Mouse (Mus musculus): Measurements from ENCODE around the gene Cfap300. TPM values are rescaled to one million over a fixed set of nuclear protein-coding genes. Genes with fewer than 3 reads are reported as not detected.

Cfap300 gene
- polyA plus RNA-seq, 1 experiment from 2014 or later = 19.9 TPM

GRCm38 (mm10) chr9:8035091-8035490 is 7.5 kb downstream of the Cfap300 start:
- H3K36me3 ChIP-seq (ENCODE audit: control insufficient read depth, insufficient read depth, low read length) = no peaks in the 10 kb centered on the region
- no peak overlapping the region for H3K4me2 ChIP-seq (ENCODE audit: low read depth, severe bottlenecking)
- no peak overlapping the region for H3K9ac ChIP-seq (ENCODE audit: low read length)
- H3K27ac ChIP-seq (replicated peaks; ENCODE audit: low read depth, low read length) = no peak overlapping the region
- no peaks in the 10 kb centered on the region for H3K9me3 ChIP-seq (ENCODE audit: control insufficient read depth, low read length)
- no peak for DNase-seq (ENCODE audit: low spot score)
- H3K27me3 ChIP-seq (ENCODE audit: control insufficient read depth, insufficient read depth, low read length) = no peaks in the 10 kb centered on the region
- no peak for ATAC-seq (ENCODE audit: insufficient number of reproducible peaks, low FRiP score, low TSS enrichment, low read depth)
- H3K4me3 ChIP-seq (ENCODE audit: low read depth, low read length) = no peak overlapping the region
- 38% methylated on average over 4 of the region's 4 CpGs for WGBS
- no peaks in the 10 kb centered on the region for H3K4me1 ChIP-seq (ENCODE audit: control insufficient read depth, insufficient read depth, low read length)

GRCm38 (mm10) chr9:8034143-8034542 is 8.5 kb downstream of the Cfap300 start:
- ATAC-seq (ENCODE audit: insufficient number of reproducible peaks, low FRiP score, low TSS enrichment, low read depth) = no peak
- H3K9me3 ChIP-seq (ENCODE audit: control insufficient read depth, low read length) = no peaks in the 10 kb centered on the region
- DNase-seq (ENCODE audit: low spot score) = no peak

GRCm38 (mm10) chr9:8032847-8033246 is 9.8 kb downstream of the Cfap300 start:
- WGBS = 70% methylated on average over 5 of the region's 5 CpGs
- H3K9me3 ChIP-seq (ENCODE audit: control insufficient read depth, low read length) = no peaks in the 10 kb centered on the region
- H3K27ac ChIP-seq (replicated peaks; ENCODE audit: low read depth, low read length) = no peak overlapping the region
- H3K36me3 ChIP-seq (ENCODE audit: control insufficient read depth, insufficient read depth, low read length) = no peaks in the 10 kb centered on the region
- H3K4me2 ChIP-seq (ENCODE audit: low read depth, severe bottlenecking) = no peak overlapping the region
- H3K27me3 ChIP-seq (ENCODE audit: control insufficient read depth, insufficient read depth, low read length) = no peaks in the 10 kb centered on the region
- H3K4me3 ChIP-seq (ENCODE audit: low read depth, low read length) = no peak overlapping the region
- H3K4me1 ChIP-seq (ENCODE audit: control insufficient read depth, insufficient read depth, low read length) = no peaks in the 10 kb centered on the region
- no peak overlapping the region for H3K9ac ChIP-seq (ENCODE audit: low read length)
- DNase-seq (ENCODE audit: low spot score) (no peak), ATAC-seq (ENCODE audit: insufficient number of reproducible peaks, low FRiP score, low TSS enrichment, low read depth) (no peak)

More at GRCm38 (mm10) chr9:8034143-8034542, 8.5 kb downstream of the Cfap300 start:
- Histone ChIP-seq H3K9ac (ENCODE audit: low read length) (no peak overlapping the region), H3K4me2 (ENCODE audit: low read depth, severe bottlenecking) (no peak overlapping the region), H3K4me3 (ENCODE audit: low read depth, low read length) (no peak overlapping the region), H3K27ac (replicated peaks; ENCODE audit: low read depth, low read length) (no peak overlapping the region), H3K36me3 (ENCODE audit: control insufficient read depth, insufficient read depth, low read length) (no peaks in the 10 kb centered on the region), H3K27me3 (ENCODE audit: control insufficient read depth, insufficient read depth, low read length) (no peaks in the 10 kb centered on the region), H3K4me1 (ENCODE audit: control insufficient read depth, insufficient read depth, low read length) (no peaks in the 10 kb centered on the region)
- WGBS = 84% methylated on average over 1 of the region's 1 CpGs

GRCm38 (mm10) chr9:8018609-8019008 is 24.0 kb downstream of the Cfap300 start:
- H3K4me1 ChIP-seq (ENCODE audit: control insufficient read depth, insufficient read depth, low read length) = no peaks in the 10 kb centered on the region
- H3K9ac ChIP-seq (ENCODE audit: low read length) = no peak overlapping the region
- ATAC-seq (ENCODE audit: insufficient number of reproducible peaks, low FRiP score, low TSS enrichment, low read depth) (no peak), DNase-seq (ENCODE audit: low spot score) (no peak)
- no peaks in the 10 kb centered on the region for H3K27me3 ChIP-seq (ENCODE audit: control insufficient read depth, insufficient read depth, low read length)
- no peaks in the 10 kb centered on the region for H3K36me3 ChIP-seq (ENCODE audit: control insufficient read depth, insufficient read depth, low read length)
- no peak overlapping the region for H3K27ac ChIP-seq (replicated peaks; ENCODE audit: low read depth, low read length)
- 84% methylated on average over 5 of the region's 5 CpGs for WGBS
- no peak overlapping the region for H3K4me3 ChIP-seq (ENCODE audit: low read depth, low read length)
- no peak overlapping the region for H3K4me2 ChIP-seq (ENCODE audit: low read depth, severe bottlenecking)
- H3K9me3 ChIP-seq (ENCODE audit: control insufficient read depth, low read length) = no peaks in the 10 kb centered on the region

- no peak overlapping the region for H3K9ac ChIP-seq (ENCODE audit: low read length)
- no peak overlapping the region for H3K4me3 ChIP-seq (ENCODE audit: low read depth, low read length)
- no peaks in the 10 kb centered on the region for H3K4me1 ChIP-seq (ENCODE audit: control insufficient read depth, insufficient read depth, low read length)
- no peak for DNase-seq (ENCODE audit: low spot score)
- H3K27ac ChIP-seq (replicated peaks; ENCODE audit: low read depth, low read length) = no peak overlapping the region
- H3K27me3 ChIP-seq (ENCODE audit: control insufficient read depth, insufficient read depth, low read length) = no peaks in the 10 kb centered on the region
- H3K9me3 ChIP-seq (ENCODE audit: control insufficient read depth, low read length) = no peaks in the 10 kb centered on the region
- ATAC-seq (ENCODE audit: insufficient number of reproducible peaks, low FRiP score, low TSS enrichment, low read depth) = no peak
- H3K36me3 ChIP-seq (ENCODE audit: control insufficient read depth, insufficient read depth, low read length) = no peaks in the 10 kb centered on the region
- 55% methylated on average over 19 of the region's 20 CpGs for WGBS
- H3K4me2 ChIP-seq (ENCODE audit: low read depth, severe bottlenecking) = no peak overlapping the region
Observed at GRCm38 (mm10) chr9:8017253-8017913, 25.2 kb downstream of the Cfap300 start.

DNA sequence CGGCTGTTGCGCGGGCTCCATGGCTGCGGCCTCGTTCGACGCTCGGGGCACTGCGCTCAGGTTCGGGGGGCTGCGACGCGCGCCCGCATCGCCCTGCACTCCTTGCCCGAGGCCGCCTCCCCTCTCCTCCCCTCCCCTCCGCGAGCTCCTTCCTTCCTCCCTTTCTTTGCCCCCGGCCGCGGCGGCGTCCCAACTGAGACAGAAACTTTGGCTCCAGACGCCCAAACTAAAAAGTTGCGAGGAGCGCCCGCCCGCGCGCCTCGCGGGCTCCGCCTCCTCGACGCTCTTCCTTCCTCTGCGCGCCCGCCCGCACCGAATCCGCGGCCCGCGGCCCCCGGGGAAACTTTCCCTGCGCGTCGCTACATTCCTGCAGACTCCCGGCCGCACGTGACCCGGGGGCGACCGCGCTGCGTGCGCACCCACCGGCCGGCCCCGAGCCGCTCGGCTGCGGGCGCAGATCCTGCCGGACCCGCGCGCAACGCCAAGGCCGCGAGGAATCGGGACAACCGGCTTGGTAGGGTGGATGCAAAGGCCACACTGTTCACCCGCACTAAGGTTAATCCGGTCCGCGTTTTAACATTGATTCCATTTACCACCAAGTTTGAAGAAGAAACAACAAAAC is 38.1 kb downstream of the Cfap300 start, which contains the start of gene Yap1:
Yap1 (minus strand) TSS at position 227 of the 622 bp plus-strand sequence.
- ATAC-seq (ENCODE audit: insufficient number of reproducible peaks, low FRiP score, low TSS enrichment, low read depth) (peak; percentile 84), DNase-seq (ENCODE audit: low spot score) (peak; percentile 94)

GRCm38 (mm10) chr9:8003301-8004271 is 39.0 kb downstream of the Cfap300 start:
- DNase-seq (ENCODE audit: low spot score) (peak; percentile 82), ATAC-seq (ENCODE audit: insufficient number of reproducible peaks, low FRiP score, low TSS enrichment, low read depth) (peak; percentile 58)
- under 1% methylated on average over 60 of the region's 82 CpGs for WGBS
- H3K4me2 ChIP-seq (ENCODE audit: low read depth, severe bottlenecking) = peak overlapping the region; percentile 71
- H3K36me3 ChIP-seq (ENCODE audit: control insufficient read depth, insufficient read depth, low read length) = peaks cover 3% of the 10 kb centered on the region; the same call in 1 of the 2 replicates
- no peaks in the 10 kb centered on the region for H3K27me3 ChIP-seq (ENCODE audit: control insufficient read depth, insufficient read depth, low read length)
- H3K9ac ChIP-seq (ENCODE audit: low read length) = peak overlapping the region; percentile 99
- 0 out of 2 replicates have a peak, but pooled peaks cover 5% of the 10 kb centered on the region for H3K4me1 ChIP-seq (ENCODE audit: control insufficient read depth, insufficient read depth, low read length)
- H3K9me3 ChIP-seq (ENCODE audit: control insufficient read depth, low read length) = no peaks in the 10 kb centered on the region
- H3K27ac ChIP-seq (replicated peaks; ENCODE audit: low read depth, low read length) = peak overlapping the region; percentile 99
- peak overlapping the region; percentile 95 for H3K4me3 ChIP-seq (ENCODE audit: low read depth, low read length)

More for the DNA sequence above, 38.1 kb downstream of the Cfap300 start, which contains the start of gene Yap1:
- no peaks in the 10 kb centered on the region for H3K9me3 ChIP-seq (ENCODE audit: control insufficient read depth, low read length)
- WGBS = 1% methylated on average over 68 of the region's 79 CpGs
- H3K27me3 ChIP-seq (ENCODE audit: control insufficient read depth, insufficient read depth, low read length) = no peaks in the 10 kb centered on the region
- peak within 1 kb of the TSS; percentile 99 for H3K9ac ChIP-seq (ENCODE audit: low read length)
- H3K36me3 ChIP-seq (ENCODE audit: control insufficient read depth, insufficient read depth, low read length) = peaks cover 3% of the 10 kb centered on the region; the same call in 1 of the 2 replicates
- peak within 1 kb of the TSS; percentile 71 for H3K4me2 ChIP-seq (ENCODE audit: low read depth, severe bottlenecking)
- H3K4me1 ChIP-seq (ENCODE audit: control insufficient read depth, insufficient read depth, low read length) = 0 out of 2 replicates have a peak, but pooled peaks cover 5% of the 10 kb centered on the region
- peak within 1 kb of the TSS; percentile 95 for H3K4me3 ChIP-seq (ENCODE audit: low read depth, low read length)
- peak within 1 kb of the TSS; percentile 99 for H3K27ac ChIP-seq (replicated peaks; ENCODE audit: low read depth, low read length)

GRCm38 (mm10) chr9:8002806-8003205 is 39.8 kb downstream of the Cfap300 start:
- ATAC-seq (ENCODE audit: insufficient number of reproducible peaks, low FRiP score, low TSS enrichment, low read depth) (no peak), DNase-seq (ENCODE audit: low spot score) (peak; percentile 38)
- Histone ChIP-seq H3K4me2 (ENCODE audit: low read depth, severe bottlenecking) (peak overlapping the region; percentile 71), H3K4me3 (ENCODE audit: low read depth, low read length) (peak overlapping the region; percentile 95), H3K36me3 (ENCODE audit: control insufficient read depth, insufficient read depth, low read length) (peaks cover 5% of the 10 kb centered on the region; the same call in 1 of the 2 replicates), H3K4me1 (ENCODE audit: control insufficient read depth, insufficient read depth, low read length) (0 out of 2 replicates have a peak, but pooled peaks cover 5% of the 10 kb centered on the region), H3K9ac (ENCODE audit: low read length) (peak overlapping the region; percentile 99), H3K9me3 (ENCODE audit: control insufficient read depth, low read length) (no peaks in the 10 kb centered on the region), H3K27me3 (ENCODE audit: control insufficient read depth, insufficient read depth, low read length) (no peaks in the 10 kb centered on the region), H3K27ac (replicated peaks; ENCODE audit: low read depth, low read length) (peak overlapping the region; percentile 99; the same call in 1 of the 2 replicates)
- 2% methylated on average over 12 of the region's 12 CpGs for WGBS

Data from limb, embryonic 11.5 days (tissue).